Mouse (Mus musculus): ENCODE results near the gene Skil. TPM values are rescaled to one million over a fixed set of nuclear protein-coding genes. Genes with fewer than 3 reads are reported as not detected.

Skil gene
- polyA plus RNA-seq, 1 experiment from 2014 or later = 30.7 TPM

DNA sequence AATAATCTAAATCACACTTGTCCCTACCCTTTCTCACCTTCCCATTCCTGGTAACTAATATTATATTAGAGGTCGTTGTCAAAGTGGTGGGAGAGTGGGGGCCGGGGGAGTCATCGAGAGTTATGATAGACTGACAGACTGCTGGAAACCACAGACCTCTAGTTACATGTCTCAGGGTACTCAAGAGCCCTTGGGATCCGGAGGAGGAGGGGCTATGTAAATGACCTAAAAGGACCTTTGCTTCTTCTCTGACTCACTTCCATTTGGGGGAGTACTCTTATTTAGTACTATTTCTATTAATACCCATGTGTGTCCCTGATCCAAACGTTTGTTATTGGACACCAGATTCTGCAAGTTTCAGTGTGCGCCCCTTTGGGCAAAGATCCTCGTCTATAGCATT lies 4.9 kb upstream of the Skil start:
- no peak for ATAC-seq (replicated peaks)
- H3K4me3 ChIP-seq = no peak overlapping the region
- no peak overlapping the region for H3K9ac ChIP-seq (replicated peaks)
- peaks cover 10% of the 10 kb centered on the region for H3K4me1 ChIP-seq
- no peaks in the 10 kb centered on the region for H3K36me3 ChIP-seq
- no peak overlapping the region for H3K4me2 ChIP-seq (replicated peaks)
- WGBS = 71% methylated on average over 7 of the region's 7 CpGs
- no peak overlapping the region for H3K27ac ChIP-seq (replicated peaks)
- no peaks in the 10 kb centered on the region for H3K9me3 ChIP-seq
- H3K27me3 ChIP-seq = no peaks in the 10 kb centered on the region

DNA sequence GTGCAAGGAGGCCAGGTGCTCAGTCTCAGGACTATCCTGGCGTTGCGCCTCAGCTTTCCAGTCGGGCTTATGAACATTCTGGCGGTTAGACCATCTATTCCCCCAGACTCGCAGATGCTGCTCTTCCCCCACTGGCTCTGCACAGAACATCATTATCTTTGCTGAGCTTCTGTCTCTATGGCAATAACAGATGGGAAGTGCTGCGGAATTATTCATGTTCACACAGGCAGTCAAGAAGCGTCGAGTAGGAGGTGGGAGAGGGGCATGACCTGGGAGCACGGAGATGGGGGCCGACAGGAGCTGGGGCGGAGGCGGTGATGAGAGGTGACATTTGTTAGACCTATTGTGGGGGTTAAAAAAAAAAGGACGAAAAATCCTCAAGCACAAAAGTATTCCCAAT lies 1.7 kb upstream of the Skil start:
- peak; percentile 42 for ATAC-seq (replicated peaks)
- Histone ChIP-seq H3K4me2 (replicated peaks) (peak overlapping the region; percentile 79), H3K9me3 (no peaks in the 10 kb centered on the region)

DNA sequence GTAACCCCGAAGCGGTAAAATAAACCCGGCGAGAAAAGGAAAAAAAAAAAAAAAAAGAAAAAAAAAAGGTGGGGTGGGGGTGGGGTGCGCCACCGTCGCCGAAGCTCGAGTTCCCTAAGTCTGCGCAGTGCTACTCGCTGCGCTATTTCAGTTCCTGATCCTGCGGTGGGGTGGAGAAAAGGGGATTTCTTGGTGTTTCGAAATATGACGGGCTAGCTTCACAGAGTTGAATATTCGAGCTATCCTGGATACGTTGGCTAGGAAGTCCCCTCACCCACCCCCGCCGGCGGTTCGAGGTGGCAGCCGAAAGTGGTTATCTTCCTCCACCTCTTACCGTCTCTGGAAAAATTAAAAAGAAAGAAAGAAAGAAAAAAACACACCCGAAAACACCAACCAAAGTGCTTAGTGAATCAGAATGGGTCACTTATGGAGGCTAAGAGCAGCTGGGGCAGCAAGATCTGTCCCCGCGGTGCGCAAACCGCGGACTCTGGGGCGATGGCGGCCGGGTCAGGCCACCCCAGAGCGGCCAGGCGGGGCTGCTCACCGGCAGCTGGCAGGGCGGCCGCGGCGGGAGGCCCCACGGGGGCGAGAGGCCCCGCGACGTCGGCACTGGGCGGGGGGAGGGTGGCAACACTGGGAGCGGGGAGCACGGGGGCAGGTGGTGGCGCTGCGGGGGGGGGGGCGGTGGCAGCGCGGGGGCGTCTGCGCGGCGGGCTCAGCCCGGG lies 1.1 kb upstream of the Skil start:
- Histone ChIP-seq H3K36me3 (no peaks in the 10 kb centered on the region), H3K27me3 (no peaks in the 10 kb centered on the region), H3K4me2 (replicated peaks) (peak overlapping the region; percentile 79), H3K27ac (replicated peaks) (peak overlapping the region; percentile 99), H3K9ac (replicated peaks) (peak overlapping the region; percentile 92), H3K9me3 (no peaks in the 10 kb centered on the region), H3K4me1 (peaks cover 37% of the 10 kb centered on the region), H3K4me3 (peak overlapping the region; percentile 96)
- ATAC-seq (replicated peaks) = peak; percentile 35
- WGBS = under 1% methylated on average over 44 of the region's 58 CpGs

More for the DNA sequence above, 1.7 kb upstream of the Skil start:
- Histone ChIP-seq H3K4me1 (peaks cover 32% of the 10 kb centered on the region), H3K4me3 (peak overlapping the region; percentile 96), H3K9ac (replicated peaks) (peak overlapping the region; percentile 92; the same call in 1 of the 2 replicates), H3K36me3 (no peaks in the 10 kb centered on the region), H3K27ac (replicated peaks) (peak overlapping the region; percentile 99), H3K27me3 (no peaks in the 10 kb centered on the region)
- 2% methylated on average over 13 of the region's 13 CpGs for WGBS

- H3K9me3 ChIP-seq = no peaks in the 10 kb centered on the region
- H3K4me2 ChIP-seq (replicated peaks) = peak overlapping the region; percentile 81
- H3K27me3 ChIP-seq = no peaks in the 10 kb centered on the region
- ATAC-seq (replicated peaks) = peak; percentile 24; the same call in 1 of the 2 replicates
- H3K4me3 ChIP-seq = peak overlapping the region; percentile 96
- under 1% methylated on average over 38 of the region's 39 CpGs for WGBS
- H3K9ac ChIP-seq (replicated peaks) = peak overlapping the region; percentile 92
- H3K36me3 ChIP-seq = no peaks in the 10 kb centered on the region
- H3K27ac ChIP-seq (replicated peaks) = peak overlapping the region; percentile 99
- peaks cover 47% of the 10 kb centered on the region for H3K4me1 ChIP-seq
Measured at GRCm38 (mm10) chr3:31095179-31095490, 277 bp downstream of the Skil start.

- H3K36me3 ChIP-seq = no peaks in the 10 kb centered on the region
- peak overlapping the region; percentile 92 for H3K9ac ChIP-seq (replicated peaks)
- under 1% methylated on average over 32 of the region's 33 CpGs for WGBS
- peak overlapping the region; percentile 96 for H3K4me3 ChIP-seq
- peak; percentile 1; the same call in 1 of the 2 replicates for ATAC-seq (replicated peaks)
- H3K9me3 ChIP-seq = no peaks in the 10 kb centered on the region
- H3K4me1 ChIP-seq = peaks cover 50% of the 10 kb centered on the region
- peak overlapping the region; percentile 99 for H3K27ac ChIP-seq (replicated peaks)
- H3K4me2 ChIP-seq (replicated peaks) = peak overlapping the region; percentile 81
- H3K27me3 ChIP-seq = no peaks in the 10 kb centered on the region
Measured at GRCm38 (mm10) chr3:31095491-31096154, 765 bp downstream of the Skil start.

- Histone ChIP-seq H3K27ac (replicated peaks) (peak overlapping the region; percentile 99), H3K4me1 (peaks cover 56% of the 10 kb centered on the region), H3K27me3 (no peaks in the 10 kb centered on the region), H3K9ac (replicated peaks) (peak overlapping the region; percentile 92), H3K9me3 (no peaks in the 10 kb centered on the region), H3K4me2 (replicated peaks) (peak overlapping the region; percentile 81), H3K36me3 (no peaks in the 10 kb centered on the region), H3K4me3 (peak overlapping the region; percentile 96)
- ATAC-seq (replicated peaks) = no peak
- 38% methylated on average over 10 of the region's 10 CpGs for WGBS
Measured at GRCm38 (mm10) chr3:31096155-31097101, 1.6 kb downstream of the Skil start.

DNA sequence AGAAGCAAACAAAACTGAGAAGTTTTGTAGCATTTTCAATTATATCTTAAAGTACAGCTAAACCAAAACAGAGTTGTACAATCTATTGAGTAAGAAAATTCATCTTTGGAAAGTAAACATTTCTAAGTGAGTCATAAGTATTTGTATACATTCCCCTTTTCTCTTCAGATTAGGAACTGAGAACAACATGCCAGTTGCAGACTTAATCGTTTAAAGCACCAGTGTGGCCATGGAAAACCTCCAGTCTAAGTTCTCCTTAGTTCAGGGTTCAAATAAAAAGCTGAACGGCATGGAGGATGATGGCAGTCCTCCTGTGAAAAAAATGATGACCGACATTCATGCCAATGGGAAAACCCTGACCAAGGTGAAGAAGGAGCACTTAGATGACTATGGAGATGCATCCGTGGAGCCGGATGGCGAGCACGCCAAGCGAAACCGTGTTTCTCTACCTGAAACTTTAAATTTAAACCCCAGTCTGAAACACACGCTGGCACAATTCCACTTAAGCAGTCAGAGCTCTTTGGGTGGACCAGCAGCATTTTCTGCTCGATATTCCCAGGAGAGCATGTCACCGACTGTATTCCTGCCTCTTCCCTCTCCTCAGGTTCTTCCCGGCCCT lies 2.4 kb downstream of the Skil start:
- Histone ChIP-seq H3K27ac (replicated peaks) (no peak overlapping the region), H3K27me3 (no peaks in the 10 kb centered on the region), H3K9ac (replicated peaks) (no peak overlapping the region), H3K9me3 (no peaks in the 10 kb centered on the region), H3K4me1 (peaks cover 63% of the 10 kb centered on the region), H3K36me3 (no peaks in the 10 kb centered on the region), H3K4me3 (no peak overlapping the region), H3K4me2 (replicated peaks) (no peak overlapping the region)
- WGBS = 83% methylated on average over 13 of the region's 13 CpGs
- ATAC-seq (replicated peaks) = no peak

DNA sequence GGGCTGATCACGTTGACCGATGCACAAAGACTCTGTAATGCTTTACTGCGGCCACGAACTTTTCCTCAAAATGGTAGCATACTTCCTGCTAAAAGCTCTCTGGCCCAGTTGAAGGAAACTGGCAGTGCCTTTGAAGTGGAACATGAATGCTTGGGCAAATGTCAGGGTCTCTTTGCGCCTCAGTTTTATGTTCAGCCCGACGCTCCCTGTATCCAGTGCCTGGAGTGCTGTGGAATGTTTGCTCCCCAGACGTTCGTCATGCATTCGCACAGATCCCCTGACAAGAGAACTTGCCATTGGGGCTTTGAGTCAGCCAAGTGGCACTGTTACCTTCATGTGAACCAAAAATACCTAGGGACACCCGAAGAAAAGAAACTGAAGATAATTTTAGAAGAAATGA lies 3.1 kb downstream of the Skil start:
- Histone ChIP-seq H3K4me3 (no peak overlapping the region), H3K4me2 (replicated peaks) (peak overlapping the region; percentile 13), H3K9me3 (no peaks in the 10 kb centered on the region), H3K9ac (replicated peaks) (no peak overlapping the region), H3K36me3 (no peaks in the 10 kb centered on the region), H3K4me1 (peaks cover 58% of the 10 kb centered on the region), H3K27me3 (no peaks in the 10 kb centered on the region), H3K27ac (replicated peaks) (no peak overlapping the region)
- ATAC-seq (replicated peaks) = no peak
- WGBS = 82% methylated on average over 11 of the region's 11 CpGs

DNA sequence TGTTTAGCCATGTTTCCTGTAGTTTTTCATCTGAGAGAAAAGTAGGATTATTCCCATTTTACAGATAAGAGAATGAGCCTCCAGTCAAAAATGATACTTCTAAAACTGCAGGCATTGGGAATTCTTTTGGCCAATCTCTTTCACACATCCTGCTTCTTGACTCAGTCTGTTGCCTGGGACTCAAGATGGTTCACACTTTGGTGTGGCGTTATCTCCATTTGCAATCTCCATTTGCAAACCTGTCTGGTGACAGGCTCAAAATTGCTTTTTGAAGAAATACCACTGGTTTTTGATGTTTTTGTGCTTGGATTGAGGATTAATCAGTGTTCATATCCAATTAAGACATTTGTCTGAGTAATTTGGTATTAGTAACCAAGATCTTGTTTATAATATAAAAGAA lies 3.7 kb downstream of the Skil start:
- Histone ChIP-seq H3K4me1 (peaks cover 53% of the 10 kb centered on the region), H3K9ac (replicated peaks) (no peak overlapping the region), H3K4me3 (no peak overlapping the region), H3K36me3 (no peaks in the 10 kb centered on the region), H3K4me2 (replicated peaks) (no peak overlapping the region; the same call in 1 of the 2 replicates), H3K9me3 (no peaks in the 10 kb centered on the region), H3K27ac (replicated peaks) (no peak overlapping the region), H3K27me3 (no peaks in the 10 kb centered on the region)
- 73% methylated on average over 1 of the region's 1 CpGs for WGBS
- ATAC-seq (replicated peaks) = no peak

- Histone ChIP-seq H3K9me3 (no peaks in the 10 kb centered on the region), H3K27ac (replicated peaks) (no peak overlapping the region), H3K4me2 (replicated peaks) (peak overlapping the region; percentile 34), H3K4me1 (peaks cover 57% of the 10 kb centered on the region), H3K36me3 (no peaks in the 10 kb centered on the region), H3K27me3 (no peaks in the 10 kb centered on the region), H3K4me3 (no peak overlapping the region), H3K9ac (replicated peaks) (no peak overlapping the region)
- 86% methylated on average over 5 of the region's 5 CpGs for WGBS
- ATAC-seq (replicated peaks) = no peak
Measured at GRCm38 (mm10) chr3:31100026-31100425, 5.2 kb downstream of the Skil start.

DNA sequence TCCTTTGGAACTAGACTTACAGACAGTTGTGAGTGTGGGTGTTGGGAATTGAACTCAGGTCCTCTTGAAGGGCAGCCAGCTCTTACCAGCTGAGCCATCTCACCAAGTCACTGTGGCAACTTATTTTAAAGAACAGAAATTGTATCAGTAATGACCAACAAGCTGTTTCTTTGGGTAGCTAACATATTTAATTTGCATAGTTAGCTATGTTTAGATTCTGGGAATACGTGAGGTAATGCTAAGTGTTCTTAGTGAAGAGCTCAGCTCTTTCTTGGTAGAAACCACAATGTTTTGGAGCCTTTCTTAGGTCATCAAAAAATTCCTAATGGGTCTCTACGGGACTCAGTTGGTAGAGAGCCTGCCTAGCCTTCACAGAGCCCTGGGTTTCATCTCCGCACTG lies 5.9 kb downstream of the Skil start:
- ATAC-seq (replicated peaks) = no peak
- Histone ChIP-seq H3K27me3 (no peaks in the 10 kb centered on the region), H3K4me3 (no peak overlapping the region), H3K4me1 (peaks cover 55% of the 10 kb centered on the region), H3K36me3 (no peaks in the 10 kb centered on the region), H3K9me3 (no peaks in the 10 kb centered on the region), H3K4me2 (replicated peaks) (no peak overlapping the region; the same call in 1 of the 2 replicates), H3K9ac (replicated peaks) (no peak overlapping the region), H3K27ac (replicated peaks) (no peak overlapping the region)
- 90% methylated on average over 3 of the region's 3 CpGs for WGBS
